ENCODE assay signal across 30 mouse cellular contexts in the genomic region with DNA sequence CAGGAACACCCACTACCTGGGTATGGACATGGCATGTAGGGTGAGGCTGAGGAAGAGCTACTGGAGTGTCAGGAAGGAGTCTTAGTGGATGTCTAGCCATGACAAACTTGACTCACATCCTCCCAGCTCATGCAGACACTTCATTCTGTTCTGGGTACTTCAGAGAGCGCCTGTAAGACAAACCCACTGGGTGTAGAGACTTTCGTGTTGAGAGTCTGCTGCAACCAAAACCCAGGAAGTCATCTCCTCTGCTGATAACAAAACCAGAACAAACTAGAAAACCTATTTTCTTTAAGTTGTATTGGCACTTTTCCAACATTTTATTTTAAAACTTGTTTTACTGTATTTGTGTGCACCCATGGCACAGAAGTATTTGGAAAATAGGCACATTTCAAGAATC. TPM values are rescaled to one million over a fixed set of nuclear protein-coding genes. Genes with fewer than 3 reads are reported as not detected.
DNase-seq lines count a peak whose midpoint lies in the region; ATAC-seq lines count a peak whose summit lies in the region.
"Had no signal": no experiment of that assay in that cellular context is flagged by ENCODE, and none has a peak within 500 bp of the region (broad histone marks: within the 10 kb centered on the region; RNA-seq: fewer than 3 reads in every experiment).

No protein-coding gene starts in this region.

- no peak overlapping the region for H3K4me2 ChIP-seq in forebrain, embryonic 11.5 days (ENCODE audit: low read depth, low read length, severe bottlenecking)
- no peak overlapping the region for H3K4me2 ChIP-seq in forebrain, embryonic 16.5 days (ENCODE audit: low read length)
- H3K4me2 ChIP-seq: embryonic facial prominence, embryonic 15.5 days; forebrain, embryonic 13.5 days; heart, embryonic 15.5 days; hindbrain, embryonic 12.5 days; limb, embryonic 15.5 days; midbrain, embryonic 11.5 days; neural tube, embryonic 12.5 days; stomach, embryonic 15.5 days had no signal

- H3K4me1 ChIP-seq in forebrain, embryonic 11.5 days (replicated peaks; ENCODE audit: control insufficient read depth, insufficient read depth, low read length): no peaks in the 10 kb centered on the region
- no peaks in the 10 kb centered on the region for H3K4me1 ChIP-seq in forebrain, embryonic 16.5 days (replicated peaks; ENCODE audit: control insufficient read depth, insufficient read depth, low read length)
- H3K4me1 ChIP-seq: embryonic facial prominence, embryonic 15.5 days; forebrain, embryonic 13.5 days; heart, embryonic 10.5 days; heart, embryonic 15.5 days; hindbrain, embryonic 12.5 days; limb, embryonic 10.5 days; limb, embryonic 15.5 days; neural tube, embryonic 12.5 days; stomach, embryonic 15.5 days had no signal

- no peak for ATAC-seq in forebrain, embryonic 11.5 days (replicated peaks; ENCODE audit: low FRiP score)
- no peak for ATAC-seq in forebrain, embryonic 16.5 days
- 0 out of 2 replicates have a peak, but pooled peaks have one; percentile 23 for ATAC-seq in common myeloid progenitor, adult 5-6 weeks (replicated peaks; ENCODE audit: low read depth, poor library complexity, severe bottlenecking)
- ATAC-seq: forebrain, embryonic 13.5 days; hindbrain, postnatal 0 days; intestine, postnatal 0 days; lung, postnatal 0 days; midbrain, embryonic 16.5 days had no signal

- no peaks in the 10 kb centered on the region for H3K27me3 ChIP-seq in forebrain, embryonic 11.5 days (ENCODE audit: control insufficient read depth, insufficient read depth, low read length)
- H3K27me3 ChIP-seq in forebrain, embryonic 16.5 days (replicated peaks; ENCODE audit: control insufficient read depth, insufficient read depth, low read length): no peaks in the 10 kb centered on the region
- H3K27me3 ChIP-seq: embryonic facial prominence, embryonic 15.5 days; forebrain, embryonic 13.5 days; heart, embryonic 15.5 days; hindbrain, embryonic 12.5 days; limb, embryonic 15.5 days; neural tube, embryonic 12.5 days; stomach, embryonic 15.5 days had no signal

- no peak overlapping the region for H3K4me3 ChIP-seq in forebrain, embryonic 11.5 days (ENCODE audit: low read depth, low read length)
- no peak overlapping the region for H3K4me3 ChIP-seq in forebrain, embryonic 16.5 days (replicated peaks; ENCODE audit: low read length)
- H3K4me3 ChIP-seq: embryonic facial prominence, embryonic 15.5 days; forebrain, embryonic 13.5 days; heart, embryonic 10.5 days; heart, embryonic 15.5 days; hindbrain, embryonic 12.5 days; limb, embryonic 10.5 days; limb, embryonic 15.5 days; neural tube, embryonic 12.5 days; stomach, embryonic 15.5 days had no signal

- peaks cover 21% of the 10 kb centered on the region; the same call in 1 of the 2 replicates for H3K36me3 ChIP-seq in forebrain, embryonic 11.5 days (ENCODE audit: control insufficient read depth, insufficient read depth, low read length)
- H3K36me3 ChIP-seq in forebrain, embryonic 16.5 days (ENCODE audit: control insufficient read depth, insufficient read depth): peaks cover 48% of the 10 kb centered on the region

- WGBS in forebrain, embryonic 11.5 days: 93% methylated on average over 2 of the region's 2 CpGs
- 88% methylated on average over 2 of the region's 2 CpGs for WGBS in forebrain, embryonic 16.5 days

- no peak overlapping the region for H3K27ac ChIP-seq in forebrain, embryonic 11.5 days (ENCODE audit: low read depth, low read length)
- H3K27ac ChIP-seq in forebrain, embryonic 16.5 days (ENCODE audit: low read length): no peak overlapping the region
- H3K27ac ChIP-seq: embryonic facial prominence, embryonic 15.5 days; forebrain, embryonic 13.5 days; heart, embryonic 10.5 days; heart, embryonic 15.5 days; hindbrain, embryonic 12.5 days; hindbrain, postnatal 0 days; limb, embryonic 10.5 days; limb, embryonic 15.5 days; macrophage; neural tube, embryonic 12.5 days; stomach, embryonic 15.5 days had no signal

- peak; percentile 2 for DNase-seq in forebrain, embryonic 11.5 days (ENCODE audit: low spot score)
- DNase-seq in CD4-positive, CD25-positive, alpha-beta regulatory T cell, adult 2 months (ENCODE audit: low read depth, low spot score): peak; percentile 20
- DNase-seq in naive thymus-derived CD4-positive, alpha-beta T cell, adult 2 months (ENCODE audit: low read depth): peak; percentile 37
- DNase-seq in spleen, postnatal 36 days (ENCODE audit: low spot score in 2 of 2): no peak
- no peak for DNase-seq in heart, adult 18-20 months
- DNase-seq: adrenal gland, postnatal 10 days; cerebellum, postnatal 10 days; gastrocnemius, postnatal 14 days; kidney, adult 9 months; kidney, postnatal 10 days; layer of hippocampus, postnatal 36 days; lung, adult 18-20 months; right cerebral cortex, adult 18-20 months had no signal

- H3K9me3 ChIP-seq in forebrain, embryonic 11.5 days (ENCODE audit: control insufficient read depth, low read length): no peaks in the 10 kb centered on the region
- no peaks in the 10 kb centered on the region for H3K9me3 ChIP-seq in forebrain, embryonic 16.5 days (ENCODE audit: control insufficient read depth, low read length)
- H3K9me3 ChIP-seq: embryonic facial prominence, embryonic 15.5 days; forebrain, embryonic 13.5 days; heart, embryonic 10.5 days; heart, embryonic 15.5 days; hindbrain, embryonic 12.5 days; limb, embryonic 10.5 days; limb, embryonic 15.5 days; neural tube, embryonic 12.5 days; stomach, embryonic 15.5 days had no signal

- no peak overlapping the region for H3K9ac ChIP-seq in forebrain, embryonic 11.5 days (ENCODE audit: low read length)
- no peak overlapping the region for H3K9ac ChIP-seq in forebrain, embryonic 16.5 days (replicated peaks; ENCODE audit: low read depth, low read length)
- H3K9ac ChIP-seq: embryonic facial prominence, embryonic 15.5 days; forebrain, embryonic 13.5 days; heart, embryonic 15.5 days; hindbrain, embryonic 12.5 days; limb, embryonic 15.5 days; neural tube, embryonic 12.5 days; stomach, embryonic 15.5 days had no signal

RNA-seq across cellular contexts. Expression of a gene that starts 19.2 kb away (rescaled TPM):
- polyA plus RNA-seq in forebrain, embryonic 11.5 days (2014; fragmentation: Nextera tagmentation; extraction: Ambion mirVana): 23.7 and 24.6 TPM in 2 replicates
- polyA plus RNA-seq in forebrain, embryonic 16.5 days (2015; fragmentation: Nextera tagmentation; extraction: Ambion mirVana): 17.1 and 21.6 TPM in 2 replicates
- total RNA-seq in common myeloid progenitor, adult 5-6 weeks (2017): 9.4 and 16.7 TPM in 2 replicates
- total RNA-seq in heart, adult 18-20 months (2021): 1 to 10 TPM; 2.7 to 3.1 TPM

RNA-seq across cellular contexts. Expression of a gene that starts 19.4 kb away (rescaled TPM):
- polyA plus RNA-seq in forebrain, embryonic 11.5 days (2014; fragmentation: Nextera tagmentation; extraction: Ambion mirVana): 371 and 394 TPM in 2 replicates
- 127 and 150 TPM in 2 replicates for polyA plus RNA-seq in forebrain, embryonic 16.5 days (2015; fragmentation: Nextera tagmentation; extraction: Ambion mirVana)
- 93.7 and 124 TPM in 2 replicates for total RNA-seq in common myeloid progenitor, adult 5-6 weeks (2017)
- total RNA-seq in heart, adult 18-20 months (2021): 10 to 100 TPM; 56.9 to 57.7 TPM

RNA-seq across cellular contexts. Expression of a gene that starts 30.1 kb away (rescaled TPM):
- polyA plus RNA-seq in forebrain, embryonic 11.5 days (2014; fragmentation: Nextera tagmentation; extraction: Ambion mirVana): 67.0 and 75.3 TPM in 2 replicates
- 41.1 and 44.5 TPM in 2 replicates for polyA plus RNA-seq in forebrain, embryonic 16.5 days (2015; fragmentation: Nextera tagmentation; extraction: Ambion mirVana)
- 135 and 169 TPM in 2 replicates for total RNA-seq in common myeloid progenitor, adult 5-6 weeks (2017)
- 100 to 1,000 TPM; 102 to 106 TPM for total RNA-seq in heart, adult 18-20 months (2021)

RNA-seq across cellular contexts. Expression of a gene that starts 46.8 kb away (rescaled TPM):
- polyA plus RNA-seq in forebrain, embryonic 11.5 days (2014; fragmentation: Nextera tagmentation; extraction: Ambion mirVana): 153 and 167 TPM in 2 replicates
- 417 and 424 TPM in 2 replicates for polyA plus RNA-seq in forebrain, embryonic 16.5 days (2015; fragmentation: Nextera tagmentation; extraction: Ambion mirVana)
- 2.1 and 4.9 TPM in 2 replicates for total RNA-seq in common myeloid progenitor, adult 5-6 weeks (2017)
- total RNA-seq in heart, adult 18-20 months (2021): under 1 TPM; 0.37 to 0.69 TPM
- polyA plus RNA-seq: macrophage had no signal

RNA-seq across cellular contexts. Expression of a gene that starts 53.0 kb away (rescaled TPM):
- 64.4 and 77.5 TPM in 2 replicates for polyA plus RNA-seq in forebrain, embryonic 11.5 days (2014; fragmentation: Nextera tagmentation; extraction: Ambion mirVana)
- 65.8 and 69.8 TPM in 2 replicates for polyA plus RNA-seq in forebrain, embryonic 16.5 days (2015; fragmentation: Nextera tagmentation; extraction: Ambion mirVana)
- total RNA-seq in common myeloid progenitor, adult 5-6 weeks (2017): 15.0 and 15.3 TPM in 2 replicates
- total RNA-seq in heart, adult 18-20 months (2021): 10 to 100 TPM; 16.5 to 21.0 TPM

Comparison
In these comparisons a context has a peak if more than half of its experiments do, and no peak if none do; other contexts are left out.
1. DNase-seq: peak in forebrain, embryonic 11.5 days (single experiment), CD4-positive, CD25-positive, alpha-beta regulatory T cell, adult 2 months (single experiment) and naive thymus-derived CD4-positive, alpha-beta T cell, adult 2 months (single experiment); none in spleen, postnatal 36 days (0 of 2) and heart, adult 18-20 months (0 of 2).